Mouse (Mus musculus): ENCODE results near the gene 1700029H14Rik. TPM values are rescaled to one million over a fixed set of nuclear protein-coding genes. Genes with fewer than 3 reads are reported as not detected.

1700029H14Rik gene
- total RNA-seq, 1 experiment from 2014 or later, result not detected

- no peak for ATAC-seq (replicated peaks; ENCODE audit: low read depth, poor library complexity, severe bottlenecking)
These were observed 50.2 kb downstream of the 1700029H14Rik start for GRCm38 (mm10) chr8:13512016-13512415.

GRCm38 (mm10) chr8:13507284-13507937, 54.9 kb downstream of the 1700029H14Rik start:
- no peak for ATAC-seq (replicated peaks; ENCODE audit: low read depth, poor library complexity, severe bottlenecking)

- peak; percentile 48 for ATAC-seq (replicated peaks; ENCODE audit: low read depth, poor library complexity, severe bottlenecking)
These were observed 55.4 kb downstream of the 1700029H14Rik start for GRCm38 (mm10) chr8:13506849-13507248.

- no peak for ATAC-seq (replicated peaks; ENCODE audit: low read depth, poor library complexity, severe bottlenecking)
These were observed 57.2 kb downstream of the 1700029H14Rik start for GRCm38 (mm10) chr8:13504894-13505674.

- peak; percentile 66 for ATAC-seq (replicated peaks; ENCODE audit: low read depth, poor library complexity, severe bottlenecking)
These were observed 58.2 kb downstream of the 1700029H14Rik start for GRCm38 (mm10) chr8:13503936-13504606.

- ATAC-seq (replicated peaks; ENCODE audit: low read depth, poor library complexity, severe bottlenecking), result no peak
These were observed 61.0 kb downstream of the 1700029H14Rik start for GRCm38 (mm10) chr8:13501221-13501620.

Other genes with a start within 250 kb of the 1700029H14Rik start
- 153 and 186 TPM in 2 replicates for gene Tfdp1, start 223.7 kb downstream of the 1700029H14Rik start, total RNA-seq (2017)
- gene Atp4b, start 165.6 kb downstream of the 1700029H14Rik start, total RNA-seq (2017), result not detected in 2 replicates
- gene Grk1, start 157.4 kb downstream of the 1700029H14Rik start, total RNA-seq (2017), result not detected in 2 replicates
- gene Tmem255b, start 127.3 kb downstream of the 1700029H14Rik start, total RNA-seq (2017), result not detected in 2 replicates
- 0.32 and 0.39 TPM in 2 replicates for gene Gas6, start 68.0 kb downstream of the 1700029H14Rik start, total RNA-seq (2017)
- gene Rasa3, start 115.1 kb upstream of the 1700029H14Rik start, total RNA-seq (2017), result 55.0 and 96.1 TPM in 2 replicates
- not detected in 2 replicates for gene Cfap97d2, start 143.4 kb upstream of the 1700029H14Rik start, total RNA-seq (2017)
- gene Cdc16, start 195.2 kb upstream of the 1700029H14Rik start, total RNA-seq (2017), result 54.1 and 60.0 TPM in 2 replicates
- gene Upf3a, start 223.2 kb upstream of the 1700029H14Rik start, total RNA-seq (2017), result 24.5 and 31.8 TPM in 2 replicates

Data from common myeloid progenitor, adult 5-6 weeks (primary cell).